Mouse (Mus musculus) layer of hippocampus, adult 2 months (tissue): ENCODE measurements around the gene Pdgfb. TPM values are rescaled to one million over a fixed set of nuclear protein-coding genes. Genes with fewer than 3 reads are reported as not detected.

Experiments
- DNase-seq, 2 experiments: peaks; one replicate each; pipeline ENCODE4 v3.0.0; 2022; ENCODE audit warnings: low spot score in 2 of 2
- H3K27ac ChIP-seq: fragments of 200-600 bp; 2 replicates; pipeline ENCODE4 v1.8.1; 2022
- H3K4me3 ChIP-seq: fragments of 200-600 bp; 2 replicates; pipeline ENCODE4 v1.8.1; 2022; ENCODE audit warnings: mild to moderate bottlenecking
- CTCF ChIP-seq: fragments of 200-600 bp; conservative IDR thresholded peaks from 2 replicates; pipeline ENCODE4 v1.8.1; 2022; ENCODE audit warnings: antibody characterized with exemption, mild to moderate bottlenecking, moderate library complexity
- total RNA-seq, 2 experiments: library from RNA; stranded (reverse); gene quantifications; 2 replicates each; pipeline ENCODE4 v1.2.3; 2021

The Pdgfb gene
- total RNA-seq, 2 experiments from 2014 or later, result 27.4 to 29.3 TPM

GRCm38 (mm10) chr15:79996781-79997180 is 18.0 kb downstream of the Pdgfb start:
- H3K4me3 ChIP-seq, result no peak overlapping the region
- no peak overlapping the region for H3K27ac ChIP-seq
- no peak for DNase-seq
- TF ChIP-seq CTCF, result no peak

DNA sequence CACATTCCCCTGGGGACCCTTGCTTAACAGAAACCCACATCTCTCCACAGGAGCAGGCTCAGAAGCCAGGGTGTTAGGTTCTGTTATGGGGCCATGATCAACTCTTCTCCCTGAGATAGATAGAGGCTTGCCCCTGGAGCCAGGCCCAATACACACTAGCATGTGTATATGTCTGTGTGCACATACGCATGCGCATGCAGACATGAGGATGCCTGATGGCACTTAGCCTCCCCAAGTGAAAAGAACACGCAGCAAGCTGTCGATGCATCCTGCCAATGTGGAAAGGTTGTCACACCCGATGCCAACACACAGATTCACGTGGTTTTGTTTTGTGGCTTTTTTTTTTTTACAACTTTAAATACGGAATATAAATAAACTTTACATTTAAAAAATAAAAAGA is 19.2 kb downstream of the Pdgfb start:
- Histone ChIP-seq H3K4me3 (no peak overlapping the region), H3K27ac (0 out of 2 replicates have a peak overlapping the region, but pooled peaks have one; percentile 43)
- DNase-seq, result peak; percentile 44 to 59
- no peak for TF ChIP-seq CTCF

- no peak overlapping the region for H3K27ac ChIP-seq
- TF ChIP-seq CTCF, result no peak
- DNase-seq, result no peak
- H3K4me3 ChIP-seq, result no peak overlapping the region
Measured at GRCm38 (mm10) chr15:79994566-79994965, 20.2 kb downstream of the Pdgfb start.

GRCm38 (mm10) chr15:79986182-79986581 is 28.6 kb downstream of the Pdgfb start:
- no peak overlapping the region for H3K4me3 ChIP-seq
- no peak for TF ChIP-seq CTCF
- DNase-seq, result no peak
- H3K27ac ChIP-seq, result no peak overlapping the region

GRCm38 (mm10) chr15:79985471-79985870 is 29.3 kb downstream of the Pdgfb start:
- Histone ChIP-seq H3K27ac (no peak overlapping the region), H3K4me3 (no peak overlapping the region)
- DNase-seq, result no peak
- no peak for TF ChIP-seq CTCF

DNA sequence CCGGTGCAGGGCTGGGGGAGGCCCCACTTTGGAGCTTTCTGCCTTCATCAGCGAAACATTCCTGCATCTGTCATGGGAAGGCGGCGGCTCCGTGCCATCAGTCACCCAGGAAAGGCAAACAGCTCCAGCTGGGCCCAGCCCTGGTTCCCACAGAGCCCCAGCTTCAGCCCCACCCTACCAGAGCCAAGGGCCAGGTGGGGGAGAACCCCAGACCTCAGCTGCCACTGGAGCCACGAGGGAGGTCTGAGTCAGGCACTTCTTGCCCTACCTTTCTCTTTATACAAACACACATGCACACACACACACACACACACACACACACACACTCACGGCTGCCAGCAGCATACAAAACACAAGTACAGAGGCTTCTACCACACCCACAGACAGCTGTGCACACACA is 30.6 kb downstream of the Pdgfb start:
- TF ChIP-seq CTCF, result no peak
- Histone ChIP-seq H3K27ac (no peak overlapping the region), H3K4me3 (no peak overlapping the region)
- DNase-seq, result no peak

GRCm38 (mm10) chr15:79980716-79981115 is 34.1 kb downstream of the Pdgfb start:
- no peak for DNase-seq
- Histone ChIP-seq H3K27ac (no peak overlapping the region), H3K4me3 (no peak overlapping the region)
- TF ChIP-seq CTCF, result no peak

GRCm38 (mm10) chr15:79972186-79972585 is 42.6 kb downstream of the Pdgfb start:
- TF ChIP-seq CTCF, result no peak
- no peak for DNase-seq
- no peak overlapping the region for H3K4me3 ChIP-seq
- H3K27ac ChIP-seq, result no peak overlapping the region

DNA sequence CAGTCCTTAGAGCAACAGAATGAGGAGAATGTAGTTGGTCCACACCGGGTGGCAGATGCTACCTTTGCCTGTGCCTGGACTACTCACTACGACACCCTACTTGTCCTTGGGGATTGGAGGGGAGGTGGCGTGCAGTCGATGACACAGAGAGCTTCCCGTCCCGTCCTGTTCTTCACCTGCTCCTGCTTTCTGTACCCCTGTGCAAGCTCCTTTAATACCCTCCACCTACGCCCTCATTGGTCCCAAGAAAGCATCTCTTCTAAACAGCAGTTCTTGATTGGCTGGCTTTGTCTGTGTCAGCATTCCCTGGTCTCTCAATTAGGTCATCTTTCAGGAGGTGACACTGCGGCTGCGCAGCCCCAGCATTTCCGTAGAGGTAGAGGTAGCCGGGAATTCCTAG is 43.8 kb downstream of the Pdgfb start, which contains the start of gene Cbx7:
Cbx7 (minus strand) TSS at position 180 of the 400 bp plus-strand sequence.
- H3K27ac ChIP-seq, result no peak within 1 kb of the TSS
- no peak within 1 kb of the TSS for H3K4me3 ChIP-seq
- no peak for TF ChIP-seq CTCF
- DNase-seq, result no peak

- no peak for DNase-seq
- H3K4me3 ChIP-seq, result no peak overlapping the region
- no peak overlapping the region for H3K27ac ChIP-seq
- no peak for TF ChIP-seq CTCF
Measured at GRCm38 (mm10) chr15:79970491-79970890, 44.3 kb downstream of the Pdgfb start.

- no peak overlapping the region for H3K27ac ChIP-seq
- DNase-seq, result no peak
- no peak overlapping the region for H3K4me3 ChIP-seq
- TF ChIP-seq CTCF, result no peak
Measured at GRCm38 (mm10) chr15:79967346-79967745, 47.4 kb downstream of the Pdgfb start.

DNA sequence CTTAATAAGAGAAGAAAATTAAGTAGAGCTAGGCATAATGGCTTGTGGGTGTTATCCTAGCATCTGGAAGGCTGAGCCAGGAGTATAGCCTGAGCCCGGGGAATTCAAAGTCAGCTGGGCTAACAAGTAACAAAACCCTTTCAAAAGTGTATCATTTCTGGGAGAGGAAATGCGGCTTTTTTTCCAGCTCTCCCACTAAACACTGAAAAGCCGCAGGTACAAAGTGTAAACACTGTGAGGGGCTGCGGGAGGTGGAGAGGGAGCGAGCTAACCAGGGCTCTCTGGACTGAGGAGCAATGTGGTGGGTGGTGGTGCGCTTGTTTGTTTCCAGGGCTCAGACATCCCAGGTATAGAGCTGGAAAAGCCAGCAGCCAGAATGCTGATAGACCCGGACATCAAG is 50.4 kb downstream of the Pdgfb start:
- no peak overlapping the region for H3K4me3 ChIP-seq
- TF ChIP-seq CTCF, result no peak
- DNase-seq, result no peak

DNA sequence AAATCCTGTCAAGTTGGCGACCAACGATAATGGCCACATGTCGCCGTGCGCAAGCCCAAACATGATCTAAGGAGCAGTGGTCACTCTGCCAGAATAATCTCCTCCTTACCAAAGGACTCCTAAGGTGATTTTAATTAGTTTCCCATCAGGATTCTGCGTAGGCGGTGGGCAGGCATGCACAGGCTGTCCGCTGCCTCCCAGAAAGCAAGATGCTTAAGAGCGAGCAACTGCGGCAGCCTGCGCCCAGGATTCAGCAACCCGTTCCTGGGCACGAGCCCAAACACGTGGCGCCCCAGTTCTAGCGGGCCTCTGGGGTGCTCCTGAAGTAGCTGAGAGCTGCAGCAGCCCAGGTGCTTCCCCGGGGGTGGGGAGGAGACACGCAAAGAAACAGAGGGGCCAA is 52.1 kb downstream of the Pdgfb start:
- no peak for DNase-seq
- no peak overlapping the region for H3K4me3 ChIP-seq
- H3K27ac ChIP-seq, result no peak overlapping the region
- no peak for TF ChIP-seq CTCF

More for the DNA sequence above, 50.4 kb downstream of the Pdgfb start:
- H3K27ac ChIP-seq, result no peak overlapping the region

GRCm38 (mm10) chr15:79961366-79961921 is 53.3 kb downstream of the Pdgfb start:
- peak; percentile 68 for TF ChIP-seq CTCF
- Histone ChIP-seq H3K4me3 (no peak overlapping the region), H3K27ac (no peak overlapping the region)
- no peak for DNase-seq

- no peak overlapping the region for H3K4me3 ChIP-seq
- TF ChIP-seq CTCF, result no peak
- H3K27ac ChIP-seq, result no peak overlapping the region
- no peak for DNase-seq
Measured at GRCm38 (mm10) chr15:79958418-79958817, 56.4 kb downstream of the Pdgfb start.
